Mouse (Mus musculus) forebrain, embryonic 14.5 days (tissue): Measurements from ENCODE around the gene Zbtb34. TPM values are rescaled to one million over a fixed set of nuclear protein-coding genes. Genes with fewer than 3 reads are reported as not detected.

Experiments
- ATAC-seq: fragments of 200-750 bp; cut with Nextera tagmentation; 2 replicates; pipeline ENCODE4 v1.8.0; 2017; ENCODE audit warnings: mild to moderate bottlenecking, moderate library complexity
- DNase-seq: peaks from one replicate; pipeline ENCODE4 v3.0.0-alpha.2; 2015; ENCODE audit warnings: low spot score
- H3K27ac ChIP-seq: fragments of 300-500 bp; sonication (generic); 2 replicates; pipeline ENCODE4 v1.5.1; 2014; ENCODE audit warnings: low read depth, mild to moderate bottlenecking, control low read depth, low read length, moderate library complexity
- H3K27me3 ChIP-seq: fragments of 300-500 bp; sonication (generic); replicated peaks from 2 replicates; pipeline ENCODE4 v1.6.1; 2014; ENCODE audit warnings: low read length, control low read depth, mixed read lengths; ENCODE audit not compliant: control insufficient read depth, insufficient read depth
- H3K36me3 ChIP-seq: fragments of 300-500 bp; sonication (generic); 2 replicates; pipeline ENCODE4 v1.6.1; 2014; ENCODE audit warnings: low read length, control low read depth; ENCODE audit not compliant: control insufficient read depth, insufficient read depth
- H3K4me1 ChIP-seq: fragments of 300-500 bp; sonication (generic); 2 replicates; pipeline ENCODE4 v1.6.1; 2014; ENCODE audit warnings: antibody characterized with exemption, low read length, control low read depth; ENCODE audit not compliant: control insufficient read depth, insufficient read depth
- H3K4me2 ChIP-seq: fragments of 300-500 bp; sonication (generic); 2 replicates; pipeline ENCODE4 v1.6.1; 2014; ENCODE audit warnings: mild to moderate bottlenecking, control low read depth, low read length
- H3K4me3 ChIP-seq: fragments of 300-500 bp; sonication (generic); 2 replicates; pipeline ENCODE4 v1.5.1; 2014; ENCODE audit warnings: low read depth, low read length, control low read depth
- H3K9ac ChIP-seq: fragments of 300-500 bp; sonication (generic); 2 replicates; pipeline ENCODE4 v1.6.1; 2014; ENCODE audit warnings: mild to moderate bottlenecking, low read length, control low read depth, moderate library complexity
- H3K9me3 ChIP-seq: fragments of 300-500 bp; sonication (generic); replicated peaks from 2 replicates; pipeline ENCODE4 v1.6.1; 2016; ENCODE audit warnings: low read length, control low read depth, mixed read lengths; ENCODE audit not compliant: control insufficient read depth
- WGBS: fragments of 180-500 bp; shearing (Covaris S2); extraction: QIAGEN DNeasy Blood & Tissue Kit; methylation state at CpG from one replicate; pipeline ENCODE4 v1.1.7; 2014; 5-methylcytosine and 5-hydroxymethylcytosine counted together
- microRNA-seq: library from miRNA; unstranded; fragments of <30 nt; microRNA quantifications from one replicate; pipeline ENCODE4, GENCODE M21; 2016
- polyA plus RNA-seq: library from polyadenylated mRNA; unstranded; fragments of >200 nt; fragmentation: Nextera tagmentation; extraction: Ambion mirVana; gene quantifications from 2 replicates; pipeline ENCODE4 v1.2.1, GENCODE M21; 2014

Zbtb34 gene
- polyA plus RNA-seq, 1 experiment from 2014 or later, result 5.1 TPM

GRCm38 (mm10) chr2:33357250-33357838 is 73.8 kb downstream of the Zbtb34 start:
- Histone ChIP-seq H3K4me2 (no peak overlapping the region), H3K27me3 (no peaks in the 10 kb centered on the region), H3K4me1 (peaks cover 26% of the 10 kb centered on the region), H3K4me3 (no peak overlapping the region), H3K36me3 (no peaks in the 10 kb centered on the region), H3K9ac (no peak overlapping the region), H3K27ac (0 out of 2 replicates have a peak overlapping the region, but pooled peaks have one; percentile 16), H3K9me3 (no peaks in the 10 kb centered on the region)
- 89% methylated on average over 7 of the region's 7 CpGs for WGBS
- no peak for ATAC-seq
- no peak for DNase-seq

Small RNA genes lying within 50 kb of the gene (microRNA-seq; reads per million reads assigned to microRNA genes)
- gene Gm25998, result not detected

Other genes with a start within 250 kb of the Zbtb34 start
- gene Angptl2, start 215.3 kb downstream of the Zbtb34 start, polyA plus RNA-seq, result 8.0 and 12.0 TPM in 2 replicates
- 32.6 and 40.2 TPM in 2 replicates for gene Ralgps1, start 59.8 kb downstream of the Zbtb34 start, polyA plus RNA-seq
- gene Zbtb43, start 37.2 kb upstream of the Zbtb34 start, polyA plus RNA-seq, result 29.0 and 33.2 TPM in 2 replicates
- gene Lmx1b, start 209.2 kb upstream of the Zbtb34 start, polyA plus RNA-seq, result 0.34 and 0.40 TPM in 2 replicates